Mouse (Mus musculus) colon, adult 2 months (tissue): ENCODE data around the gene Cyp1a2. TPM values are rescaled to one million over a fixed set of nuclear protein-coding genes. Genes with fewer than 3 reads are reported as not detected.

Experiments used
- polyA plus RNA-seq: library from polyadenylated mRNA; depleted of rRNA; stranded (reverse); fragments of >200 nt; gene quantifications from 2 replicates; pipeline ENCODE4 v1.2.3, GENCODE M21; 2012; rRNA removed

Cyp1a2 gene
- polyA plus RNA-seq, result 0.16 TPM in 1 of 2 replicates, not detected in the other

GRCm38 (mm10) chr9:57683520-57683919 is at the start of gene Cyp1a2:
Gene Cyp1a2 (minus strand): TSS chr9:57683703.

GRCm38 (mm10) chr9:57708068-57708719 is 24.7 kb upstream of the Cyp1a2 start, which contains the start of gene Edc3:
Gene Edc3 (plus strand): TSS chr9:57708540.

DNA sequence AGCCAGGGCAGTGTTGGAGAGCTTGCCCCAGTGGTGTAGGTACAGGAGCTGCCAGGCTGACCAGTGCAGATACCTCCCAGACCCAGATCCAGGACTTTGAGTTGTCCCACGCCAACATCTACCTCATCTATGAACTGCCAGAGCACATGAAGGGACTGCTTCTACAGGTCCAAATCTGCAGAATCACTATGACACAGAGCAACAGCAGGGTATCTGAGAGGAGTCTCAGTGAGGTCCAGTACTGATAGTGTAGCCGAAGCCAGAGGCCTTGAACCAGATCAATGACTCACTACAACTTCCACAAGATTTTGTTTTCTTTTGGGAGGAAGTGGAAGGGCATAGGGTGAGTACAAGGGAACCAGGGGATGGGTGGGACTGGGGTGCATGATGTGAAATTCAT is 4.2 kb upstream of the Cyp1a2 start, which contains the start of gene Cyp1a1:
TSS of gene Cyp1a1 (plus strand) at position 178 of the 400 bp plus-strand sequence.

DNA sequence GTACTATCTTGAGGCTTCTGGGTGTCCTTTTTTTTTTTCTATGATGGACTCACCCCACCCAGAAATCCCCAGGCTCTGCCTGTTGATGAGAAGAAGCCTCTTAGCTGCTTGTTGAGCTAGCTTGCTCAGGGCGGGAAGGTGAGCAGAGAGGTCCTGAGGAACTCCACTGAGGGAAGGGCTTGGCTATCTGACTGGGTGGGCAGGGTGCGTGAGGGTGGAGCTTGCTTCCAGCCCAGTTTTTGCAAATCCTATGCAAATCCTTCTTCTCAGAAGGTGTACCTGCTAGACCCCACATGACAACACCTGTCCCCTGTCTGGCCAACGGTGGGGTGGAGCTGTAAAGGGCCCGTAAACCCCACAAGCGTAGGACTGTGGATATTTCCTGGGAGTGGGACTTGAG is 30.2 kb downstream of the Cyp1a2 start, which contains the start of gene Csk:
TSS of gene Csk (minus strand) at position 349 of the 400 bp plus-strand sequence.

Other genes starting within 250 kb of the Cyp1a2 start
- 18.1 and 36.2 TPM in 2 replicates for gene Ppcdc, start 243.6 kb downstream of the Cyp1a2 start, polyA plus RNA-seq
- gene Scamp5, start 215.6 kb downstream of the Cyp1a2 start, polyA plus RNA-seq, result 56.8 and 82.8 TPM in 2 replicates
- gene Rpp25, start 179.7 kb downstream of the Cyp1a2 start, polyA plus RNA-seq, result 1.7 and 2.3 TPM in 2 replicates
- gene Cox5a, start 162.4 kb downstream of the Cyp1a2 start, polyA plus RNA-seq, result 861 and 1,299 TPM in 2 replicates
- gene Fam219b, start 146.2 kb downstream of the Cyp1a2 start, polyA plus RNA-seq, result 12.9 and 15.3 TPM in 2 replicates
- gene Mpi, start 130.9 kb downstream of the Cyp1a2 start, polyA plus RNA-seq, result 82.5 and 86.0 TPM in 2 replicates
- gene Scamp2, start 122.8 kb downstream of the Cyp1a2 start, polyA plus RNA-seq, result 203 and 252 TPM in 2 replicates
- gene Ulk3, start 94.3 kb downstream of the Cyp1a2 start, polyA plus RNA-seq, result 20.8 and 23.1 TPM in 2 replicates
- not detected in 2 replicates for gene Cplx3, start 77.4 kb downstream of the Cyp1a2 start, polyA plus RNA-seq
- gene Lman1l, start 62.9 kb downstream of the Cyp1a2 start, polyA plus RNA-seq, result 0.16 TPM in 1 of 2 replicates, not detected in the other
- 66.2 and 75.8 TPM in 2 replicates for gene Csk, start 30.1 kb downstream of the Cyp1a2 start, polyA plus RNA-seq
- gene Cyp1a1, start 4.2 kb upstream of the Cyp1a2 start, polyA plus RNA-seq, result 0.03 and 0.10 TPM in 2 replicates
- 8.5 and 9.9 TPM in 2 replicates for gene Edc3, start 24.8 kb upstream of the Cyp1a2 start, polyA plus RNA-seq
- gene Clk3, start 82.2 kb upstream of the Cyp1a2 start, polyA plus RNA-seq, result 80.4 and 90.5 TPM in 2 replicates
- 8.5 and 10.7 TPM in 2 replicates for gene Arid3b, start 153.1 kb upstream of the Cyp1a2 start, polyA plus RNA-seq
- gene Ubl7, start 227.3 kb upstream of the Cyp1a2 start, polyA plus RNA-seq, result 101 and 144 TPM in 2 replicates